ENCODE assay signal across 7 mouse cellular contexts in genomic region chr10:91183316-91183715, GRCm38 (mm10). TPM values are rescaled to one million over a fixed set of nuclear protein-coding genes. Genes with fewer than 3 reads are reported as not detected.
DNase-seq lines count a peak whose midpoint lies in the region; ATAC-seq and TF ChIP-seq lines count a peak whose summit lies in the region.

No protein-coding gene starts in this region.

- H3K36me3 ChIP-seq in CH12.LX (replicated peaks in 1 of 2; ENCODE audit: control insufficient read depth in 1 of 2, insufficient read depth in 1 of 2, low read length in 1 of 2): no peaks in the 10 kb centered on the region
- no peaks in the 10 kb centered on the region for H3K36me3 ChIP-seq in embryonic facial prominence, embryonic 14.5 days (ENCODE audit: control insufficient read depth, insufficient read depth, low read length)
- H3K36me3 ChIP-seq in intestine, embryonic 14.5 days (ENCODE audit: control insufficient read depth, insufficient read depth, low read length): no peaks in the 10 kb centered on the region
- no peaks in the 10 kb centered on the region for H3K36me3 ChIP-seq in liver, embryonic 15.5 days (replicated peaks)
- H3K36me3 ChIP-seq in stomach, postnatal 0 days (ENCODE audit: control insufficient read depth, insufficient read depth, low read length): no peaks in the 10 kb centered on the region

- no peaks in the 10 kb centered on the region; the same call in none of the 2 replicates for H3K79me2 ChIP-seq in CH12.LX (replicated peaks; ENCODE audit: control insufficient read depth, extremely low read depth, insufficient read depth, poor library complexity, severe bottlenecking)

- TF ChIP-seq RAD21 in CH12.LX (IDR thresholded peaks at IDR 0.05; ENCODE audit: low read depth, low read length): no peak

- ATAC-seq in embryonic facial prominence, embryonic 14.5 days (ENCODE audit: low read depth): no peak
- no peak for ATAC-seq in intestine, embryonic 14.5 days (replicated peaks; ENCODE audit: low FRiP score, low TSS enrichment, low read depth)
- no peak for ATAC-seq in liver, embryonic 15.5 days (ENCODE audit: insufficient read depth)
- ATAC-seq in stomach, postnatal 0 days (ENCODE audit: low FRiP score, low TSS enrichment): peak; percentile 60

- peak; percentile 66 for DNase-seq in 3T3-L1 (ENCODE audit: low read depth, low spot score)
- no peak for DNase-seq in CH12.LX (ENCODE audit: extremely low read depth)
- DNase-seq in embryonic facial prominence, embryonic 14.5 days (ENCODE audit: low spot score): peak; percentile 62
- peak; percentile 66 for DNase-seq in intestine, embryonic 14.5 days (ENCODE audit: low spot score)
- DNase-seq in stomach, postnatal 0 days (ENCODE audit: low spot score): peak; percentile 53
- DNase-seq in frontal cortex, postnatal 10 days (ENCODE audit: low spot score in 2 of 2): no peak

- no peak for TF ChIP-seq POLR2A in CH12.LX (IDR thresholded peaks at IDR 0.05; ENCODE audit: low read depth, low read length)

- dilution Hi-C loops in CH12.LX (cut with MboI; ENCODE audit: extremely low pct_ligation_motif_present, extremely low pct_unique_long_range_greater_than_20kb, low sequenced_read_pairs): no loop called here

- H3K4me3 ChIP-seq in CH12.LX (replicated peaks in 1 of 3; ENCODE audit: low read depth in 2 of 3, low read length in 2 of 3, poor library complexity in 1 of 3): no peak overlapping the region
- H3K4me3 ChIP-seq in embryonic facial prominence, embryonic 14.5 days (ENCODE audit: low read depth, low read length): no peak overlapping the region
- H3K4me3 ChIP-seq in intestine, embryonic 14.5 days (ENCODE audit: low read depth, low read length): no peak overlapping the region
- H3K4me3 ChIP-seq in liver, embryonic 15.5 days (replicated peaks): peak overlapping the region; percentile 68
- no peak overlapping the region for H3K4me3 ChIP-seq in stomach, postnatal 0 days (ENCODE audit: low read depth, low read length)

- H3K9ac ChIP-seq in CH12.LX (ENCODE audit: insufficient read depth, low read depth): peak overlapping the region; percentile 97
- no peak overlapping the region for H3K9ac ChIP-seq in embryonic facial prominence, embryonic 14.5 days (ENCODE audit: low read depth, low read length)
- 0 out of 2 replicates have a peak overlapping the region, but pooled peaks have one; percentile 74 for H3K9ac ChIP-seq in intestine, embryonic 14.5 days (ENCODE audit: low read length)
- H3K9ac ChIP-seq in liver, embryonic 15.5 days: peak overlapping the region; percentile 70; the same call in 1 of the 2 replicates
- no peak overlapping the region for H3K9ac ChIP-seq in stomach, postnatal 0 days (ENCODE audit: low read length)

- H3K9me3 ChIP-seq in CH12.LX (replicated peaks; ENCODE audit: low read length): no peaks in the 10 kb centered on the region
- H3K9me3 ChIP-seq in embryonic facial prominence, embryonic 14.5 days (ENCODE audit: control insufficient read depth, low read length): no peaks in the 10 kb centered on the region
- H3K9me3 ChIP-seq in intestine, embryonic 14.5 days (ENCODE audit: control insufficient read depth, low read length): no peaks in the 10 kb centered on the region
- no peaks in the 10 kb centered on the region for H3K9me3 ChIP-seq in liver, embryonic 15.5 days (replicated peaks)
- no peaks in the 10 kb centered on the region for H3K9me3 ChIP-seq in stomach, postnatal 0 days (ENCODE audit: control insufficient read depth, low read length)

- H3K4me2 ChIP-seq in CH12.LX (ENCODE audit: insufficient read depth, low read depth, poor library complexity, severe bottlenecking): peak overlapping the region; percentile 79
- H3K4me2 ChIP-seq in embryonic facial prominence, embryonic 14.5 days (ENCODE audit: low read depth, low read length): peak overlapping the region; percentile 52
- peak overlapping the region; percentile 70 for H3K4me2 ChIP-seq in intestine, embryonic 14.5 days (ENCODE audit: low read length)
- H3K4me2 ChIP-seq in liver, embryonic 15.5 days: peak overlapping the region; percentile 77
- peak overlapping the region; percentile 51; the same call in 1 of the 2 replicates for H3K4me2 ChIP-seq in stomach, postnatal 0 days (replicated peaks; ENCODE audit: low read depth)

- no peak for TF ChIP-seq CTCF in CH12.LX (conservative IDR thresholded peaks at IDR 0.05 in 1 of 2, IDR thresholded peaks at IDR 0.05 in 1 of 2; ENCODE audit: low read depth in 2 of 2, low read length in 2 of 2)
- no peak for TF ChIP-seq CTCF in stomach, postnatal 0 days (IDR thresholded peaks at IDR 0.05; ENCODE audit: low read depth)

- TF ChIP-seq EP300 in CH12.LX (IDR thresholded peaks at IDR 0.05; ENCODE audit: low read length): no peak
- no peak for TF ChIP-seq EP300 in stomach, postnatal 0 days (optimal IDR thresholded peaks at IDR 0.05)

- in situ Hi-C loops in CH12.LX (cut with MboI; ENCODE audit: low pct_ligation_motif_present, low pct_unique_long_range_greater_than_20kb, low sequenced_read_pairs): no loop called here

- H3K27ac ChIP-seq in CH12.LX (ENCODE audit: insufficient read depth, low read depth): no peak overlapping the region; the same call in 1 of the 2 replicates
- peak overlapping the region; percentile 99 for H3K27ac ChIP-seq in embryonic facial prominence, embryonic 14.5 days (replicated peaks; ENCODE audit: low read depth, low read length)
- H3K27ac ChIP-seq in intestine, embryonic 14.5 days (ENCODE audit: low read depth): peak overlapping the region; percentile 99; the same call in 1 of the 2 replicates
- H3K27ac ChIP-seq in liver, embryonic 15.5 days (replicated peaks): peak overlapping the region; percentile 99
- peak overlapping the region; percentile 99 for H3K27ac ChIP-seq in stomach, postnatal 0 days (replicated peaks)

- H3K4me1 ChIP-seq in CH12.LX (ENCODE audit: control insufficient read depth in 1 of 2, insufficient read depth in 2 of 2): peaks cover 6 to 20% of the 10 kb centered on the region in 2 experiments; a peak in 3 of 4 replicates
- H3K4me1 ChIP-seq in embryonic facial prominence, embryonic 14.5 days (ENCODE audit: control insufficient read depth, insufficient read depth, low read length): peaks cover 12% of the 10 kb centered on the region; the same call in 1 of the 2 replicates
- peaks cover 32% of the 10 kb centered on the region for H3K4me1 ChIP-seq in intestine, embryonic 14.5 days (replicated peaks; ENCODE audit: control insufficient read depth, insufficient read depth, low read length)
- peaks cover 65% of the 10 kb centered on the region for H3K4me1 ChIP-seq in liver, embryonic 15.5 days (replicated peaks)
- peaks cover 5% of the 10 kb centered on the region; the same call in 1 of the 2 replicates for H3K4me1 ChIP-seq in stomach, postnatal 0 days (replicated peaks; ENCODE audit: control insufficient read depth, insufficient read depth)

- 33% methylated on average over 3 of the region's 3 CpGs for WGBS in embryonic facial prominence, embryonic 14.5 days
- WGBS in intestine, embryonic 14.5 days: 45% methylated on average over 3 of the region's 3 CpGs
- 66% methylated on average over 3 of the region's 3 CpGs for WGBS in liver, embryonic 15.5 days (ENCODE audit: insufficient replicate concordance)
- WGBS in stomach, postnatal 0 days: 33% methylated on average over 3 of the region's 3 CpGs

- H3K27me3 ChIP-seq in CH12.LX (replicated peaks): no peaks in the 10 kb centered on the region
- no peaks in the 10 kb centered on the region for H3K27me3 ChIP-seq in embryonic facial prominence, embryonic 14.5 days (replicated peaks; ENCODE audit: control insufficient read depth, insufficient read depth, low read length)
- no peaks in the 10 kb centered on the region for H3K27me3 ChIP-seq in intestine, embryonic 14.5 days (replicated peaks; ENCODE audit: control insufficient read depth, insufficient read depth, low read length)
- no peaks in the 10 kb centered on the region for H3K27me3 ChIP-seq in liver, embryonic 15.5 days
- H3K27me3 ChIP-seq in stomach, postnatal 0 days (ENCODE audit: control insufficient read depth, insufficient read depth, low read length): no peaks in the 10 kb centered on the region

TF ChIP-seq in CH12.LX, 34 proteins besides CTCF, POLR2A, EP300 and RAD21:
- no peak for TF ChIP-seq POLR2AphosphoS2 (IDR thresholded peaks at IDR 0.05; ENCODE audit: low read depth, low read length)
- no peak for TF ChIP-seq PAX5 (IDR thresholded peaks at IDR 0.05; ENCODE audit: low read length)
- TF ChIP-seq NRF1 (IDR thresholded peaks at IDR 0.05; ENCODE audit: low read depth, low read length): no peak
- TF ChIP-seq TCF12 (IDR thresholded peaks at IDR 0.05; ENCODE audit: low read depth, low read length): no peak
- no peak for TF ChIP-seq MXI1 (IDR thresholded peaks at IDR 0.05; ENCODE audit: low read depth, low read length)
- TF ChIP-seq MYC (IDR thresholded peaks at IDR 0.05; ENCODE audit: low read depth, low read length): no peak
- no peak for TF ChIP-seq E2F4 (IDR thresholded peaks at IDR 0.05; ENCODE audit: insufficient replicate concordance, low read depth, low read length)
- no peak for TF ChIP-seq SIN3A (IDR thresholded peaks at IDR 0.05; ENCODE audit: low read length)
- TF ChIP-seq NELFE (IDR thresholded peaks at IDR 0.05; ENCODE audit: low read depth, low read length): no peak
- TF ChIP-seq ELF1 (IDR thresholded peaks at IDR 0.05; ENCODE audit: low read depth, low read length): no peak

RNA-seq across cellular contexts. Expression of gene Tmpo, which starts 2.2 kb away (rescaled TPM):
- total RNA-seq in CH12.LX (2012; rRNA removed) (163 and 179 TPM in 2 replicates), CH12.LX (2014; rRNA removed) (467 and 525 TPM in 2 replicates)
- polyA plus RNA-seq in CH12.LX (2012; ENCODE audit: insufficient read length, low read depth): 177 and 198 TPM in 2 replicates
- polyA plus RNA-seq in embryonic facial prominence, embryonic 14.5 days (2014; fragmentation: Nextera tagmentation; extraction: Ambion mirVana): 185 and 227 TPM in 2 replicates
- 219 TPM in 2 replicates for polyA plus RNA-seq in intestine, embryonic 14.5 days (2014; fragmentation: Nextera tagmentation; extraction: Ambion mirVana)
- polyA plus RNA-seq in liver, embryonic 15.5 days (2015; fragmentation: Nextera tagmentation; extraction: Ambion mirVana): 127 and 130 TPM in 2 replicates
- 57.1 and 59.6 TPM in 2 replicates for polyA plus RNA-seq in stomach, postnatal 0 days (2015; fragmentation: Nextera tagmentation; extraction: Ambion mirVana)

RNA-seq across cellular contexts. Expression of gene Slc25a3, which starts 59.5 kb away (rescaled TPM):
- 428 and 431 TPM in 2 replicates for total RNA-seq in CH12.LX (2012; rRNA removed)
- total RNA-seq in CH12.LX (2014; rRNA removed): 509 and 560 TPM in 2 replicates
- 670 and 792 TPM in 2 replicates for polyA plus RNA-seq in CH12.LX (2012; ENCODE audit: insufficient read length, low read depth)
- polyA plus RNA-seq in embryonic facial prominence, embryonic 14.5 days (2014; fragmentation: Nextera tagmentation; extraction: Ambion mirVana): 515 and 526 TPM in 2 replicates
- 555 and 608 TPM in 2 replicates for polyA plus RNA-seq in intestine, embryonic 14.5 days (2014; fragmentation: Nextera tagmentation; extraction: Ambion mirVana)
- polyA plus RNA-seq in liver, embryonic 15.5 days (2015; fragmentation: Nextera tagmentation; extraction: Ambion mirVana): 193 and 198 TPM in 2 replicates
- polyA plus RNA-seq in stomach, postnatal 0 days (2015; fragmentation: Nextera tagmentation; extraction: Ambion mirVana): 523 and 539 TPM in 2 replicates

Comparison
In these comparisons a context has a peak if more than half of its experiments do, and no peak if none do; other contexts are left out.
1. DNase-seq: peak in 3T3-L1 (single experiment), embryonic facial prominence, embryonic 14.5 days (single experiment), intestine, embryonic 14.5 days (single experiment) and stomach, postnatal 0 days (single experiment); none in CH12.LX (single experiment) and frontal cortex, postnatal 10 days (0 of 2).
2. H3K9ac ChIP-seq: peak in CH12.LX (single experiment), intestine, embryonic 14.5 days (single experiment) and liver, embryonic 15.5 days (single experiment); none in embryonic facial prominence, embryonic 14.5 days (single experiment) and stomach, postnatal 0 days (single experiment).
3. Peak in every context shown above with its lines, with median percentiles within 50 percentile points of each other: H3K4me2 ChIP-seq.